Mouse (Mus musculus) midbrain, embryonic 16.5 days (tissue): Measurements from ENCODE around the gene Nipbl. TPM values are rescaled to one million over a fixed set of nuclear protein-coding genes. Genes with fewer than 3 reads are reported as not detected.
"Not testable (repeated sequence)": the region's sequence is repeated elsewhere in the genome, so short reads cannot be mapped to it uniquely, and the experiment has no call there.

ENCODE experiments used
- ATAC-seq: fragments of 200-750 bp; cut with Nextera tagmentation; 2 replicates; pipeline ENCODE4 v1.8.0; 2017; ENCODE audit warnings: moderate TSS enrichment
- H3K27ac ChIP-seq: fragments of 300-500 bp; sonication (generic); 2 replicates; pipeline ENCODE4 v1.5.1; 2014; ENCODE audit warnings: mild to moderate bottlenecking, low read length, mixed read lengths
- H3K27me3 ChIP-seq: fragments of 300-500 bp; sonication (generic); 2 replicates; pipeline ENCODE4 v1.6.1; 2014; ENCODE audit warnings: low read depth, low read length, mixed read lengths; ENCODE audit not compliant: control insufficient read depth, insufficient read depth
- H3K36me3 ChIP-seq: fragments of 300-500 bp; sonication (generic); 2 replicates; pipeline ENCODE4 v1.6.1; 2014; ENCODE audit warnings: mild to moderate bottlenecking, low read length, moderate library complexity, mixed read lengths; ENCODE audit not compliant: control insufficient read depth, insufficient read depth
- H3K4me1 ChIP-seq: fragments of 300-500 bp; sonication (generic); 2 replicates; pipeline ENCODE4 v1.6.1; 2014; ENCODE audit warnings: mild to moderate bottlenecking, low read length, mixed read lengths; ENCODE audit not compliant: control insufficient read depth, insufficient read depth
- H3K4me2 ChIP-seq: fragments of 300-500 bp; sonication (generic); 2 replicates; pipeline ENCODE4 v1.6.1; 2014; ENCODE audit warnings: mild to moderate bottlenecking, low read length, mixed read lengths
- H3K4me3 ChIP-seq: fragments of 300-500 bp; sonication (generic); 2 replicates; pipeline ENCODE4 v1.5.1; 2014; ENCODE audit warnings: low read depth, mild to moderate bottlenecking, low read length, moderate library complexity, mixed read lengths
- H3K9ac ChIP-seq: fragments of 300-500 bp; sonication (generic); 2 replicates; pipeline ENCODE4 v1.6.1; 2014; ENCODE audit warnings: low read depth, low read length, mixed read lengths
- H3K9me3 ChIP-seq: fragments of 300-500 bp; sonication (generic); replicated peaks from 2 replicates; pipeline ENCODE4 v1.6.1; 2014; ENCODE audit warnings: mild to moderate bottlenecking, low read length, mixed read lengths; ENCODE audit not compliant: control insufficient read depth, poor library complexity, severe bottlenecking
- WGBS: fragments of 180-500 bp; shearing (Covaris S2); extraction: QIAGEN DNeasy Blood & Tissue Kit; methylation state at CpG from one replicate; pipeline ENCODE4 v1.1.7; 2014; 5-methylcytosine and 5-hydroxymethylcytosine counted together
- polyA plus RNA-seq: library from polyadenylated mRNA; unstranded; fragments of >200 nt; fragmentation: Nextera tagmentation; extraction: Ambion mirVana; gene quantifications from 2 replicates; pipeline ENCODE4 v1.2.1, GENCODE M21; 2015

Gene Nipbl
- 13.3 and 15.1 TPM in 2 replicates for polyA plus RNA-seq

DNA sequence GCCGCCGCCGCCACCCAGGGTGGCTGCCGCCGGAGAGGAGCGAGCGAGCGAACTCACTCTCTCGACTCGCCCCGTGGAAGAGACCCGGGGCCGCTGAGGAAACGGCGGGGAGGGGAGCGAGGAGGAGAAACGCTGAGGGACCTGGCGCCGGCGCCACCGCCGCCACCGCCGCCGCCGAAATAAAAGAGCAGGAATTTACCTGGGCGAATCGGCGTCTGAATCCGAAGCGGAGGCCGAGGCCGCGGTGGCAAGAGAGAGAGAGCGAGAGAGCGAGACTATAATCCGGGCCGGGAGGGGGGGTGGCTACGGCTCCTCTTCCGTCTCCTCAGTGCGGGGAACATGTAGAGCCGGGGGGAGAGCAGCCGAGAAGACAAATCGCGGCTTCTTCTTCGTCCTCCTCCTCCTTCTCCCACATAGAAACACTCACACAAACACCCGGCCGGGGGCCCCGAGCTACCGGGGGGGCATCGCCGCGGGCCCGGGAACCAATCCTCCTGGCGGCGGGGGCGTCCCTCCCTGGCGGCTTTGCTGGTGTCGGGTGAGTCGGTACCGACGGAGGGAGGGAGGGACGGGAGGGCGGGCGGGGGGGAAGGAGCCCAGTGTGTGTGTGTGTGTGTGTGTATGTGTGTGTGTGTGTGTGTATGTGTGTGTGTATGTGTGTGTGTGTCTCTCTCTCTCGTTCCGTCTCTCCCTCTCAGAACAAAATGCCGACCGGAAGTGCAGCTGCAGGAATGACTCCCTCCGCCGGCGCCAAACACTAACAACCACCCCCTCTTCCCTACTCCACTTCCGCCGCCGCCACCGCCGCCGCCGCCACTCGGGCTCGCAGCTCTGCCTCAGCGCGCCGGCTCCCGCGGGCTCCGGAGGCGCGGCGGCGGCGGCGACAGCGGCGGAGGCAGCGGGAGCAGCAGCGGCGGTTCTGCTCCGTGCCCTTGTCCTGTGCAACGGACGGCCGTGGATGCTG, at the start of gene Nipbl:
Gene Nipbl (minus strand): TSS at position 538 of the 964 bp plus-strand sequence.
- WGBS: 0% methylated on average over 76 of the region's 102 CpGs
- peak within 1 kb of the TSS; percentile 99 for H3K9ac ChIP-seq
- H3K36me3 ChIP-seq: no peaks in the 10 kb centered on the region
- ATAC-seq: peak; percentile 95
- no peaks in the 10 kb centered on the region for H3K9me3 ChIP-seq
- H3K27ac ChIP-seq: peak within 1 kb of the TSS; percentile 95
- H3K4me1 ChIP-seq: peaks cover 32% of the 10 kb centered on the region
- peak within 1 kb of the TSS; percentile 100 for H3K4me2 ChIP-seq
- H3K27me3 ChIP-seq: no peaks in the 10 kb centered on the region
- peak within 1 kb of the TSS; percentile 86 for H3K4me3 ChIP-seq

DNA sequence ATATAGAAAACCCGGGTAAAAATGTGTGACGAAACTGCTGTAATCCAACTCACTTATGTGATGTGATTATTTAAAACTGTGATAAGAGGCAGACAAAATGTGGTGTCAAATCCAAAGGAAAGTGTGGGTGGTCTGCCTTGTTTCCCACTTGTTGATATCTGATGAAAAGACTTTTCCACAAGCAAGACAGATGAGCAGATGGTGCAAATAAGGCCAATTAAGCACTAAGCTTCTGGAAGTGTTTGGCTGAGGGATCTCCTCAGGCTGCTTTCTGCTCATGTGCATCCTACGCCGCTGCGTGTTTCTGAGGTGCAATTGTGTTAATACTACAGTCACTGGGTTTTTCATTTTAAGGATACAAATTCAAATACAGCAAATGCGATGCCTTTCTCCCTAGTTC, 41.0 kb upstream of the Nipbl start:
- Histone ChIP-seq H3K9ac (no peak overlapping the region), H3K9me3 (no peaks in the 10 kb centered on the region), H3K4me3 (no peak overlapping the region), H3K27me3 (no peaks in the 10 kb centered on the region), H3K27ac (no peak overlapping the region), H3K4me2 (no peak overlapping the region), H3K36me3 (no peaks in the 10 kb centered on the region), H3K4me1 (no peaks in the 10 kb centered on the region)
- no peak for ATAC-seq
- WGBS: 87% methylated on average over 6 of the region's 6 CpGs

DNA sequence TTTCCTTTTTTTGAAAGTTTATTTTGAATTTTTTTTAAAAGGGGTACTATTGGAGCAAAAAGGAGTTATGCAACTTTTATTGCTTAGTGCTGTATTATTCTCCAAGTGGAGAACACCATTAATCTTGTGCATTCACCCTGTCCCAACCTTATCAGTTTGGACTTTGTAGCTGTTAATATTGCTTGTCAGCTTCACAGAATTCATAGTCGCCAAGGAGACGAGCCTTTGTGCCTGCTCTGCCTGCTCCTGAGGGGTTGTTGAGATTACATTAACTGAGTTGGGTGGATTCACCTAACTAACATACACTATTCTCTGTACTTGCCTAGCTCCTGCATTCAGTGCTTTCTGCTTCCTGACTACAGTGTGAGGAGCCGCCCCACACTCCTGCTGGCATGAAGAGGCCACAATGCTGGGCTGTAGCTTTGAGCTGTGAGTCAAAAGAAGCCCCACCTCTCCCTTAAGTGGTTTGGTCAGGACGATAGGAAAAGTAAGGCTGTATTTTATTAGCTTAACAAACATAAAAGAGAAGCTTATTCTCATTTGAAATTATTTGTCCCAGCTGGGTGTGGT, 24.8 kb upstream of the Nipbl start:
- Histone ChIP-seq H3K9me3 (no peaks in the 10 kb centered on the region; the same call in 1 of the 2 replicates), H3K4me2 (no peak overlapping the region), H3K27ac (no peak overlapping the region), H3K27me3 (no peaks in the 10 kb centered on the region), H3K9ac (no peak overlapping the region), H3K4me1 (no peaks in the 10 kb centered on the region), H3K4me3 (no peak overlapping the region), H3K36me3 (no peaks in the 10 kb centered on the region)
- ATAC-seq: no peak
- 56% methylated on average over 4 of the region's 4 CpGs for WGBS

DNA sequence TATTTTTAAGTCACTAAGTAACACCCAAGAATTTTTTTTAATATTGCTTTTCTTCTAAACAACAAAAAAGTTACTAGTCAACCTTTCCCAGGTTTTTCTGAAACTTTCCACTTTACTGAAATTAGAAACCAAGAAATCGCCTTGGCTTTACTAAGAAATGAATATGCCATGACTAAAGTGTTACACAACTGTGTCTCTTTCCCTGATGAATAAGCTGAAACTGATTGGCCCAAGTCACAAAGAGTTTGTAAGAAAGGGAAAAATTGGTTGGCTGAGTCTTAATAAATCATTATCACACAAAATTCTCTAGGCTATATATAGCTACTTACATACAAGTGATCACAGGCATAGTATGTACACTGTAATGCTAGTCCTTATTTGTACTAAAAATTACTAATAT, 19.3 kb upstream of the Nipbl start:
- 94% methylated on average over 1 of the region's 1 CpGs for WGBS
- no peak overlapping the region for H3K9ac ChIP-seq
- ATAC-seq: no peak
- no peak overlapping the region for H3K27ac ChIP-seq
- H3K9me3 ChIP-seq: no peaks in the 10 kb centered on the region; the same call in 1 of the 2 replicates
- H3K4me3 ChIP-seq: no peak overlapping the region
- H3K27me3 ChIP-seq: no peaks in the 10 kb centered on the region
- no peak overlapping the region for H3K4me2 ChIP-seq
- no peaks in the 10 kb centered on the region for H3K36me3 ChIP-seq
- no peaks in the 10 kb centered on the region for H3K4me1 ChIP-seq

DNA sequence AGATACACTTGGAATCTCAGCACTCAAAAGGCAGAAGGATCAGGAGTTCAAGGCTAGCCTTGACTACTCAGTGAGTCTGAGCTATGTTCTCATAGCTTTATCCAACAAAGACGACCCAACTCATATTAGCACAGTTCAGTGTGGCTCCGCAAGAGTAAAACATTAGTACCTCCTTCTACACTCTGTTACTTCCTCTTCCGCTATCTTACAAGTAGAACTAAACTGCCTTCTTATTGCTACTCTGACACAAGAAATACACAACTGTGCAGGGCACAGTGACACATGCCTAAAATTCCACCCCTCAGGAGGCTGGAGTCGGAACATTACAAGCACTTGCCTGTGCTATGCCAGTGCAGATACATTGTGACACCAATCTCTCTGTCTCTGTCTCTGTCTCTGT, 18.5 kb upstream of the Nipbl start:
- Histone ChIP-seq H3K4me1 (no peaks in the 10 kb centered on the region), H3K27me3 (no peaks in the 10 kb centered on the region), H3K9me3 (no peaks in the 10 kb centered on the region; the same call in 1 of the 2 replicates), H3K4me2 (no peak overlapping the region), H3K27ac (no peak overlapping the region), H3K9ac (no peak overlapping the region), H3K4me3 (no peak overlapping the region), H3K36me3 (no peaks in the 10 kb centered on the region)
- no peak for ATAC-seq
- WGBS: 92% methylated on average over 4 of the region's 4 CpGs

DNA sequence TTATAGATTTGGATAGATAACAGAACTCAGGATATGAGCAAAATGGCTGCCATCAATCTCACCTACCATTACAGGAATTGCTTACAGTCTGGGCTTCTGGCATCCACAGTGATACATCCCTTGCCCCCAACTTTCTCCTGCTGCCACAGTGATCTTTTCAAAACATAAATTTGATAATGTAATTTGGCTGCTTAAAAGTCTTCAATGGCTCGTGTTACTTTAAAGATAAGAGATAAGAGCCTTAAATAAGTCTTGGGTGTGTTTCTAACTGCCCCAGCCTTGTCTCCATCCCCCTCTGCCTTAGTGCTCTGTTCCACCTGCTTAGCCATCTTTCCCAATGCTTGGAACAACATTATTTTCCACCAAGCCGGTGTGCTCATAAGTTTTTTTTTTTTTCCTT, 16.6 kb upstream of the Nipbl start:
- no peaks in the 10 kb centered on the region; the same call in 1 of the 2 replicates for H3K9me3 ChIP-seq
- H3K9ac ChIP-seq: no peak overlapping the region
- H3K4me3 ChIP-seq: no peak overlapping the region
- WGBS: 87% methylated on average over 2 of the region's 2 CpGs
- no peaks in the 10 kb centered on the region for H3K36me3 ChIP-seq
- H3K27me3 ChIP-seq: no peaks in the 10 kb centered on the region
- no peak for ATAC-seq
- H3K27ac ChIP-seq: no peak overlapping the region
- H3K4me2 ChIP-seq: no peak overlapping the region
- H3K4me1 ChIP-seq: no peaks in the 10 kb centered on the region

DNA sequence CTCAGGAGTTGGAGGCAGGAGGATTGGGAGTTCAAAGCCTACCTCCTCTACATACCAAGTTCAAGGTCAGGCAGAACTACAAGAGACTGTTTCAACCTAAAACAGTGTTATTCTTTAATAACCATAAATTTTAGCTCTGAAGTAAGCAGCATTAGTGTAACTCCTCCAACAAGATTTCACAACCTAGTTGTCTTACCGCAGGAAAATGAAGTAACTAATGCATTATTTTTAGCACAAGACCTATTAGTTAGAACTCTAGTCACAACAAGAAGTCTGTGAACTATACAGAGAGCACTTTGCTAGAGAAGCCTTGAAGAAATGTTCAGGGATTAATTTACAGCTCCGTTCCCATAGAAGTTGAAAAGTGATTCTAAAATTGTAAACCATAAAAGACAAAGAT, 15.7 kb upstream of the Nipbl start:
- Histone ChIP-seq H3K4me2 (no peak overlapping the region), H3K27me3 (no peaks in the 10 kb centered on the region), H3K4me3 (no peak overlapping the region), H3K4me1 (no peaks in the 10 kb centered on the region), H3K27ac (no peak overlapping the region), H3K9ac (no peak overlapping the region), H3K9me3 (no peaks in the 10 kb centered on the region; the same call in 1 of the 2 replicates), H3K36me3 (no peaks in the 10 kb centered on the region)
- 91% methylated on average over 2 of the region's 2 CpGs for WGBS
- no peak for ATAC-seq

DNA sequence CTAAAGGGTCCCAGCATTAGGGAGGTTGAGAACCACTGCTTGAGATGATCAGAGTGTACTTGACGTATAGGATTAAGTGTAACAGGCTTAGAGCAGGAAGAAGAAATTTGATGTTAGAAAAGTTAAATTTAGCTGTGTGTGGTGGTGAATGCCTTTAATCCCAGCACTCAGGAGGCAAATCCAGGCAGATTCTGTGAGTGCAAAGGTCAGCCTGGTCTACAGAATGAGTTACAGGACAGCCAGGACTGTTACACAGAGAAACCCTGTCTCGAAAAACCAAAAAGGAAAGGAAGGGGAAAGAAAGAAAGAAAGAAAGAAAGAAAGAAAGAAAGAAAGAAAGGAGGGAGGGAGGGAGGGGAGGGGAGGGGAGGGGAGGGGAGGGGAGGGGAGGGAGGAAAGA, 12.0 kb upstream of the Nipbl start:
- H3K27ac ChIP-seq, ATAC-seq: not testable (repeated sequence)
- 92% methylated on average over 1 of the region's 2 CpGs for WGBS

DNA sequence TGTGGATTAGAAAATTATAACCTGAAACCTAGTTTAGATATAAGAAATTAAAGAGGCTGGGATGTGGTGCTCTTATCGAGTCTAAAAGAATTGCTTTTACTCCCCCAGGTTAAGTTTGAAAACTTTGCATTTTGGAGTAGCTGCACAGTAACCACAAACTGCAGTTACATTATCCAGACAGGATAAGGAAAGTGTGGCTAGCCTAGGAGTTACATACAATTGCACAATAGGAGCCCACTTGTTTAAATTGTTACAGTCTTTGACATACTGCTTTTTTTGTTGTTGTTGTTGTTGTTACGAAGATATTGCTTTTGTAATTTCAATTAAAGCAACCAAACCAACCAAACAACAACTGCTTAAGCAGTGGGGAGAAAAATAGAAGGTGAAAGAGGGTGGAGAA, 11.2 kb upstream of the Nipbl start:
- 92% methylated on average over 2 of the region's 2 CpGs for WGBS
- ATAC-seq: no peak
- Histone ChIP-seq H3K4me3 (no peak overlapping the region), H3K27me3 (no peaks in the 10 kb centered on the region), H3K27ac (no peak overlapping the region), H3K36me3 (no peaks in the 10 kb centered on the region), H3K9ac (no peak overlapping the region), H3K4me1 (no peaks in the 10 kb centered on the region), H3K9me3 (no peaks in the 10 kb centered on the region), H3K4me2 (no peak overlapping the region)

More for the DNA sequence above, 12.0 kb upstream of the Nipbl start:
- not testable (repeated sequence) for H3K4me1 ChIP-seq, H3K9ac ChIP-seq, H3K36me3 ChIP-seq, H3K4me3 ChIP-seq, H3K9me3 ChIP-seq, H3K4me2 ChIP-seq, H3K27me3 ChIP-seq
